Mouse (Mus musculus) adrenal gland, postnatal 4 days (tissue): ENCODE data around the gene Kpna3. TPM values are rescaled to one million over a fixed set of nuclear protein-coding genes. Genes with fewer than 3 reads are reported as not detected.

ENCODE experiments used
- DNase-seq, 2 experiments: peaks; one replicate each; pipeline ENCODE4 v3.0.0; 2021 to 2022; ENCODE audit warnings: low spot score in 2 of 2, mixed read lengths in 2 of 2
- total RNA-seq, 2 experiments: library from RNA; stranded (reverse); gene quantifications; 2 replicates each; pipeline ENCODE4 v1.2.3; 2021

The Kpna3 gene
- total RNA-seq, 2 experiments from 2014 or later = 34.3 to 34.6 TPM

- no peak for DNase-seq
These were observed 118.5 kb downstream of the Kpna3 start for GRCm38 (mm10) chr14:61321200-61321599.

- no peak for DNase-seq
These were observed 118.9 kb downstream of the Kpna3 start for GRCm38 (mm10) chr14:61320765-61321164.

GRCm38 (mm10) chr14:61316861-61317260, 122.8 kb downstream of the Kpna3 start:
- DNase-seq = peak in 1 of 2 experiments; percentile 14

Other genes with a start within 250 kb of the Kpna3 start
- 1 to 10 TPM; 2.0 to 4.8 TPM for gene Sgcg, start 181.4 kb downstream of the Kpna3 start, total RNA-seq
- 1 to 10 TPM; 1.1 to 1.5 TPM for gene Arl11, start 130.1 kb downstream of the Kpna3 start, total RNA-seq
- 1 to 10 TPM; 7.2 to 7.3 TPM for gene Ebpl, start 79.4 kb downstream of the Kpna3 start, total RNA-seq
- 10 to 100 TPM; 17.2 to 20.4 TPM for gene Spryd7, start 117.0 kb upstream of the Kpna3 start, total RNA-seq
- 10 to 100 TPM; 14.3 to 14.7 TPM for gene Trim13, start 158.4 kb upstream of the Kpna3 start, total RNA-seq
- under 1 TPM; 0.51 to 0.87 TPM for gene Kcnrg, start 167.6 kb upstream of the Kpna3 start, total RNA-seq